Mouse (Mus musculus): ENCODE measurements around the gene Rpl36a-ps1. TPM values are rescaled to one million over a fixed set of nuclear protein-coding genes. Genes with fewer than 3 reads are reported as not detected.
"Not testable (repeated sequence)": the region's sequence is repeated elsewhere in the genome, so short reads cannot be mapped to it uniquely, and the experiment has no call there.

The Rpl36a-ps1 gene
- total RNA-seq (2014; fragmentation: Nextera tagmentation) (37.5 and 41.1 TPM in 2 replicates), total RNA-seq (2017) (8.1 and 34.3 TPM in 2 replicates)

- no peak for ATAC-seq (replicated peaks; ENCODE audit: low FRiP score, low TSS enrichment, poor library complexity, severe bottlenecking)
Measured at GRCm38 (mm10) chr14:98994218-98994617, at the start of gene Rpl36a-ps1. Rpl36a-ps1 (minus strand) TSS chr14:98994318.

- ATAC-seq (replicated peaks; ENCODE audit: low FRiP score, low TSS enrichment, poor library complexity, severe bottlenecking) = peak; percentile 24; the same call in 1 of the 2 replicates
Measured at GRCm38 (mm10) chr14:99043499-99043898, 49.4 kb upstream of the Rpl36a-ps1 start.

- ATAC-seq (replicated peaks; ENCODE audit: low FRiP score, low TSS enrichment, poor library complexity, severe bottlenecking) = no peak
Measured at GRCm38 (mm10) chr14:99041416-99041815, 47.3 kb upstream of the Rpl36a-ps1 start.

GRCm38 (mm10) chr14:99039308-99039707 is 45.2 kb upstream of the Rpl36a-ps1 start:
- ATAC-seq (replicated peaks; ENCODE audit: low FRiP score, low TSS enrichment, poor library complexity, severe bottlenecking) = not testable (repeated sequence)

- ATAC-seq (replicated peaks; ENCODE audit: low FRiP score, low TSS enrichment, poor library complexity, severe bottlenecking) = no peak
Measured at GRCm38 (mm10) chr14:99037703-99038102, 43.6 kb upstream of the Rpl36a-ps1 start.

- ATAC-seq (replicated peaks; ENCODE audit: low FRiP score, low TSS enrichment, poor library complexity, severe bottlenecking) = no peak
Measured at GRCm38 (mm10) chr14:99036039-99036438, 41.9 kb upstream of the Rpl36a-ps1 start.

GRCm38 (mm10) chr14:99034851-99035250 is 40.7 kb upstream of the Rpl36a-ps1 start:
- ATAC-seq (replicated peaks; ENCODE audit: low FRiP score, low TSS enrichment, poor library complexity, severe bottlenecking) = not testable (repeated sequence)

GRCm38 (mm10) chr14:99032596-99032995 is 38.5 kb upstream of the Rpl36a-ps1 start:
- peak; percentile 14; the same call in 1 of the 2 replicates for ATAC-seq (replicated peaks; ENCODE audit: low FRiP score, low TSS enrichment, poor library complexity, severe bottlenecking)

GRCm38 (mm10) chr14:99031337-99031873 is 37.3 kb upstream of the Rpl36a-ps1 start:
- ATAC-seq (replicated peaks; ENCODE audit: low FRiP score, low TSS enrichment, poor library complexity, severe bottlenecking) = 0 out of 2 replicates have a peak, but pooled peaks have one; percentile 14

- ATAC-seq (replicated peaks; ENCODE audit: low FRiP score, low TSS enrichment, poor library complexity, severe bottlenecking) = no peak
Measured at GRCm38 (mm10) chr14:99029987-99030386, 35.9 kb upstream of the Rpl36a-ps1 start.

- peak; percentile 46; the same call in 1 of the 2 replicates for ATAC-seq (replicated peaks; ENCODE audit: low FRiP score, low TSS enrichment, poor library complexity, severe bottlenecking)
Measured at GRCm38 (mm10) chr14:99022346-99023086, 28.4 kb upstream of the Rpl36a-ps1 start.

- no peak for ATAC-seq (replicated peaks; ENCODE audit: low FRiP score, low TSS enrichment, poor library complexity, severe bottlenecking)
Measured at GRCm38 (mm10) chr14:99019136-99019808, 25.2 kb upstream of the Rpl36a-ps1 start.

- ATAC-seq (replicated peaks; ENCODE audit: low FRiP score, low TSS enrichment, poor library complexity, severe bottlenecking) = no peak
Measured at GRCm38 (mm10) chr14:99018691-99019090, 24.6 kb upstream of the Rpl36a-ps1 start.

GRCm38 (mm10) chr14:99010920-99011313 is 16.8 kb upstream of the Rpl36a-ps1 start:
- no peak for ATAC-seq (replicated peaks; ENCODE audit: low FRiP score, low TSS enrichment, poor library complexity, severe bottlenecking)

GRCm38 (mm10) chr14:99010224-99010919 is 16.3 kb upstream of the Rpl36a-ps1 start:
- no peak for ATAC-seq (replicated peaks; ENCODE audit: low FRiP score, low TSS enrichment, poor library complexity, severe bottlenecking)

- no peak for ATAC-seq (replicated peaks; ENCODE audit: low FRiP score, low TSS enrichment, poor library complexity, severe bottlenecking)
Measured at GRCm38 (mm10) chr14:98992482-98992881, 1.6 kb downstream of the Rpl36a-ps1 start.

- no peak for ATAC-seq (replicated peaks; ENCODE audit: low FRiP score, low TSS enrichment, poor library complexity, severe bottlenecking)
Measured at GRCm38 (mm10) chr14:98990636-98991035, 3.5 kb downstream of the Rpl36a-ps1 start.

- ATAC-seq (replicated peaks; ENCODE audit: low FRiP score, low TSS enrichment, poor library complexity, severe bottlenecking) = no peak
Measured at GRCm38 (mm10) chr14:98989818-98990217, 4.3 kb downstream of the Rpl36a-ps1 start.

GRCm38 (mm10) chr14:98971921-98972320 is 22.2 kb downstream of the Rpl36a-ps1 start:
- ATAC-seq (replicated peaks; ENCODE audit: low FRiP score, low TSS enrichment, poor library complexity, severe bottlenecking) = no peak

Data from megakaryocyte-erythroid progenitor cell, adult 5-6 weeks (primary cell).